Mouse (Mus musculus) frontal cortex, postnatal 36 days (tissue): ENCODE data around the gene Sema3g.
A peak's percentile ranks its signal among the peaks of the same experiment; 100 is the strongest.

ENCODE experiments used
- DNase-seq, 2 experiments: peaks; one replicate each; pipeline ENCODE4 v3.0.0; 2022; ENCODE audit warnings: low spot score in 2 of 2

The Sema3g gene

DNA sequence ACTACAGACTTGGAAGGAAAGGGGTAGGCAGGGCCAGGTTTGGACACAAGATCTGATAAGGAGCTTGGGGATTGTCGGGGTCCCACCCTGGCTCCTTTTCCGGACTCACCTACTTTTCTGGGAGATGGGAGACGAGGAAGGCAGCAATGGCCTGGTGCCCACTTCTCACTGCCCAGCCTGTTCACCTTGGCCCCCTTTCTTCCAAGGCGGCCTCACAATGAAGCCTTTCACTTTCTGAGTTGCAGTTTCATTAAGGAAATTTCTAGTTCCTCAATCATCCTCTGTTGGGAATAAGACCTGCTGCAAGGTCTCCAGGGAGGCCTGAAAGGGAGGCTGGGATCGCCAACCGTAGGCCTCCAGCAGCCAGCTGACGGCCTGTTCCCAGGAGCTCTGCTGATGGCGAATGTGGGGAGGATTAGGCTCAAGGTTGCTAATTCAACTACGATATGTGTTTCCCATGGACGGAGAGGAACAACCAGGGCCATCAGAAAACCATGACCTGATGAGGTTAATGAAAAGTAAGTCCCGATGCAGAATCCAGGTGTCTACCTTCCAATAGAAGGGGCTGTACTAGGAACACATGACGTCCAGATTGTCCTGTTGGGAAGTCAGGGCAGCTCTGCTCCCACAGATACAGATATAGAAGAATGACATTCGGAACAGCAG, 14.9 kb downstream of the Sema3g start:
- DNase-seq = no peak

DNA sequence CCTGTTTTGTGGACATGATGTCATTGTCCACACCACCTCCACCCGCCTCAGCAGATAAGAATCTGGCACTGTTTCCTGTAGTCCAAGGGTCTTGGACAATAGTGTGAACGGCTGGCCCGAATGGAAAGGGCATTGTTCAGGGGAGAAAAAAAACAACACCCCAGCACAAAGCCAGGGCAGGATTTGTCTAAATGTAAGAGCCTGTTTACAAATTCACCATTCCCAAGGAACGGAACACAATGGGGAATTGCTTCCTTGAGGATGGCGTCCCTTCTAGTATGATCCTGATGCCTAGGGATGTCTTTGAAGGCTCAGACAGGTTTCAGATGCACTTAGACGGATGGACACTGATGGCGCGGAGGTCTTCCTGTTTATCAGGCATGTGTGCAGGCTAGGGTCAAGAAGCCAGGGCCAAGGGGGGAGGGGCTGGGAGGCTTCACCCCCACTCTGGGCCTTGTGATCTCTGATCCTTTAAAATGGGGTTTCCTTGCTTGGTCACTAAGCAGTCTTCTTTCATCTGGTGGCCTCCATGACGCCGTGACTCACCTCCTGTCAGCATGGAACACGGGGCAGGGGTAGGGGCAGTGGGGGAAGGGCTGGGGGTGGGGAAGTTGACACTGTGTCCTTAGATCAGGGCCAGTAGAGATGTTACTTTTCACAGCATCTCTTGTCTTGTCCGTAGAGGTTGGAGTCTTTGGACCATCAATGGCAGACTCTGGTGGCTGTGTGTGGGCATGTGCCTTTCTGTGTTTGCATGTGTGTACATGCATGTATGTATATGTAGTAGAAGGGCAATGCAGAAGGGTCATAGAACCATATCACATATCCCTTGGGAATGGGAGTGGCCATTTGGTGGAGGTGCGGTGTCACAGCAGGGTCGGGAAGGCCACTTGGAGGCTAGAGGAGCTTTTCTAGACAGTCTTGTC, 15.7 kb downstream of the Sema3g start:
- no peak for DNase-seq

DNA sequence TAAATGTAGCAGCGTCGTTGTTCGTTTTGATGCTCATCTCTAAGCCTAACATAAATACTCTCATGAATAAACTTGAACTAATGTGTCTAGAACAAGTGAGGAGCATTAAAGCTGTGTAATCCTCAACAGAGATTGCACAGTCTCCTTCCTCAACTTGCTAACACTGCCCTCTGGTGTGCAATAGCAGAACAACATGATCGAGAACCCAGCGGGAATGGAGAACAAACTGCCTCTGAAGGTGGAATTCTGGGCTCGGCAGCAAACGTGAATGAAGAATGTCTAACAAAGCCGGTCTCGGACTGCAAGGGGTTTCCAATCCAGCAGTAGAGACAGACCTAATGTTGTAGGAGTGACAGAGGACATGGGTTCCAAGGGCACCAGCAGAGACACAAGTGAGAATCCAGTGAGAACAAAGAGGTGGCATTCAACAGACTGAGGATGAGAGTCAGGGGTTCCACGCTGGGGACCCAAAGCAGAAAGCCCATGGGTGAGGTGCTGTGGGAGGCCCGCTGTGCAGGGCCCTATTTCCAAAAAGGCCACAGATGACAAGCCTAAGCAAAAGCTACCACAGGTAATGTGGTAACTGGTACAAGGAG, 16.4 kb downstream of the Sema3g start:
- peak; percentile 83 to 87 for DNase-seq

DNA sequence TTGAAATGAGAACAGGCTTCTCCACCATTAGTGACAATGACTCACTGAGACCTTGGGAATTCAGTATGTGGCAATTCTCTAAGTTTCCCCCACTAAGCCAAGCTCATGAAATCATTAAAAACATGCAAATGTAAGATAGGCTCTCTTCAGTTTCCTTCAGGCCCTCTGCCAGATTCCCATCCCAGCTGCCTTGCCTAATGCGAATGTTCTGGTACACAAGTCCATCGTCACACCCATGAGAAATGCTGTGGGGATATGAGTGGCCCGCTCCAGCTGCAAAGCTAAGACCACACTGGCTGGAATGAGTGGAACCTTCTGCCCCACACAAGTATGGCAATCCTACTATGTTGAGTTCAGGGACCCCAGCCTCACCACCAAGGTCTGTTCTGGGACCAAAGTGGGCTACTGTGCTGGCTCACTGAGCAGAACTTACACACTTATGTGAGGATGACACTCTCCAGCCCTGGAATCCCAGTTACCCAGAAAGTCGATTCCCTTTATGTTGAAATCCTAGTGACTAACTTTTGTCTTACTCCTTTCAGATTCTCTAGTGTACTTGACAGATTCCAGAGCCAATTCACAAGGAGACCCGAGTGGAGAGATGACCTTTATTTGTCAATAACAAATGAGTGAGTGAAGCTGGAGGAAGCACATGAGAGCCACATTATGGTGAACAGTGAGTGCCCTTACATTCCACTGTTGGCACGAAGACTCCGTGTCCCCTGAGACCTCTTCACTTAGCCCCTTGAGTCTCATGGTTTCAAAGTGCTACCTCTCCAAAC, 19.6 kb downstream of the Sema3g start:
- no peak for DNase-seq

GRCm38 (mm10) chr14:31240528-31240927, 22.9 kb downstream of the Sema3g start:
- DNase-seq = no peak

DNA sequence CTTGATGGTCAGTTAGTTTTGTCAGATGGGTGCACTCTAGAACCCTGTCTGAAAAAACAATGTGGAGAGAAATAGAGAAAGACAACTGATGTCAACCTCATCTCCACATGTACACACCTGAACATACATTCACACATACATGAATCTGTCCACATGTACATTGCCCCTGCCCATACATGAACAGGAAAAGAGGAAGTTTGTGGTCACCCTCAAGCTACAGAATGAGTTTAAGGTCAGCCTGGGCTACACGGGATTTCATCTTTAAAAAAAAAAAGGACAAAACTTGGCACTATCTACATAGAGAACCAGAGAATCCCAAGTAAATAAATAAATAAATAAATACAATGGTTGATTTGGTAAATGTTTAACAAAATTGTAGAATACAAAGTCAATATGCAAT, 27.1 kb downstream of the Sema3g start:
- DNase-seq = no peak

DNA sequence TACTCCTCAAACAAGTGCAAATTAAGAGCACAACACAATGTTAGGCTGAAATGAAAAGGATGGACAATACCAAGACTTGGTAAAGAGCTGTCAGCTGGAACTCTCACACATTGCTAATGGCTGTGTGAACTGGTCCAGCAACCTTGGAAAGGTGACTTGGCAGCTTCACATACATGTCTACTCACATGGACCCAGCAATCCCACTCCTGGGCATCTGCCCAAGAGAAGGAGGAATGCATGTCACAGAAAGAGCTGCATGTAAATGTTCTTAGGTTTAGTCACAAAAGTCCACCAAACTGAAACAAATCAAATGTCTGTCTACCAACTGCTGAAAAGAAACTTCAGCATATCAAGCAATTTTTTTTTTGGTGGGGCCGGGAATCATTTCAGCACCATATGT, 28.3 kb downstream of the Sema3g start:
- no peak for DNase-seq

GRCm38 (mm10) chr14:31248396-31248795, 30.7 kb downstream of the Sema3g start:
- DNase-seq = no peak

DNA sequence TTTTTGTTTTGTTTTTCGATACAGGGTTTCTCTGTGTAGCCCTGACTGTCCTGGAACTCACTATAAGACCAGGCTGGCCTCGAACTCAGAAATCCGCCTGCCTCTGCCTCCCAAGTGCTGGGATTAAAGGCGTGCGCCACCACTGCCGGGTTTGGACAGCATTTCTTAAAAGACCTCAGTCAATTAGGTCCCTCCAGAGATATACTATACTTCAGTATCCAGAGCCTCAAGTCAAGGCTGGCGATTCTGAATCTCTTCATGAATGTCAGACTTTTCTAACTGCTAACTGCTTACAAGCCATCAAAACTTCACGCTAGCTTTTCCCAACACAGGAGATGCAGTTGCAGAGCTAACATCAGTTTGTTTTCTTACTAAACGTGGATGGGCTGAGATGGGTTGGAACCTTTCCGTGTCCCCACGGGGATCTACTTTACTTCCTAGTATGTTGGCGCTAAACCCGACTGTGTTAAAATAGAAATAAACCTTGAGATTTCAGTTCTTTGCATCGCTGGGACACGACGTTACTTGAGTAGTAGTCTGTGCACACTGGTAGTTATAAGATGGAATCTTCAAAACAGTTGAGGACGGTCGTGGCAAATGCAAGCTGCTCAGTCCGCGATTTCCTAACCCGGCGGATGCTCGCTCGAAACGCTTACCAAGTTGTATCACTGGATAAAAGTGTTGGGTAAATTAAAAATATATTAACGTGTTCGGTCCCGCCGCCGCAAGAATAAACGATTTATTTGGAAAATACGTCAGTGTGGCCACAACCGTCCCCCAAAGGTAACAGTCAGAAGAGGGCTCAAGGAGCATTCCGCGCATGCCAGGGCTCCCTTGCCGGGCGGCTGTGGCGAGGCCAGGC, 32.8 kb downstream of the Sema3g start:
- DNase-seq = no peak

- DNase-seq = peak; percentile 97
These were observed 33.5 kb downstream of the Sema3g start, which contains the start of the genes Phf7 and Bap1 for GRCm38 (mm10) chr14:31251084-31251604. Gene Phf7 (minus strand): TSS chr14:31251317. Gene Bap1 (plus strand): TSS chr14:31251450.

DNA sequence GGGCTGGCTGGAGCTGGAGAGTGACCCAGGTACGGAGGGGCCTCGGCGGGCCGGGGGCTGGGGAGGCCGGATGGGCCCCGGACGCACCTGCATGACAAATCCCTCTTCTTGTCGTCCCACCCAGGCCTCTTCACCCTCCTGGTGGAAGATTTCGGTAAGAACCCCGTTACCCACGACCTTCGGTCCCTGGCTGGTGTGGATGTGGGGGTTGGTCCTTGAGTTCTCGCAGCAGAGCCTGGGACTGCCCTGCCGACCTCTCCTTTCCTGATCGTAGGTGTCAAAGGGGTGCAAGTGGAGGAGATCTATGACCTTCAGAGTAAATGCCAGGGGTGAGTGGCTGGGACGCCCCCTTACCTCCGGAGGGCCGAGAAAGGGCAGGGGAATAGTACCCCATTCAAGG, 34.0 kb downstream of the Sema3g start:
- no peak for DNase-seq

DNA sequence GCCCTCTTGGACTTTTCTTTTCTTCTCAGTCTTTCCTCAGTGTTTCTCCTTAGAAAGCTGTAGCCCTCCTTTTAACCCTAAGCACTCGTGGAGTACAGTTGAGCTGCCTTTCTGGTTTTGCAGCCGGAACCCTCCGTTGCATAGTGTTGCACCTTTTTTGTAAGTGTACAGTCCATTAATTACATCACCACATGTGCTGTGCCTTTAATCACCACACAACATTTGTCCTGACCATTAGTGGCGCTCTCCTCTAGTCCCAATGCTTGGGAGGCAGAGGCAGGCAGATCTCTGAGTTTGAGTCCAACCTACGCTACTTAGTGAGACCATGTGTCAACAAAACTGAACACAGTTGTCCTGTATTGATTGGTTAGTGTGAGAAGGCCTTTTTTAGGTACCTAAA, 34.4 kb downstream of the Sema3g start:
- no peak for DNase-seq

- DNase-seq = no peak
These were observed 40.9 kb downstream of the Sema3g start for GRCm38 (mm10) chr14:31258476-31259050.

DNA sequence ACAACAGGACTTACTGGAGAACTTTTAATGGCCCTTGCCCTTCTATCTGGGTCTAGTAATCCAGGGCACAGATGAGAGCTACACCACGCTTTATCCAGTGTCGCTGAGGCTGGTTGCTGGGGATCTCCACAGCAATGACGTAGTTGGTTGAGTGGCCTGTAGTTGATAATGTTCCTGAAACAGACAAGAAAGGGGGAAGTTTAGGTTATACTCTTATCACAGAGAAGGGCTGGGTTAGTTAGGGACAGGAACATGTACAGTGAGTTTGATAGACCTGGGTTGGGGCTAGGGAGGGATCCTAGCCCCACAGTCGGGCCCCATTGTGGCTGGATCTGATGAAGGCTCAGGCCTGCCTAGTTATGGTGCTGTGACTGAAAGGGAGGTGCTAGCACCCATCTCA, 42.7 kb downstream of the Sema3g start:
- no peak for DNase-seq

DNA sequence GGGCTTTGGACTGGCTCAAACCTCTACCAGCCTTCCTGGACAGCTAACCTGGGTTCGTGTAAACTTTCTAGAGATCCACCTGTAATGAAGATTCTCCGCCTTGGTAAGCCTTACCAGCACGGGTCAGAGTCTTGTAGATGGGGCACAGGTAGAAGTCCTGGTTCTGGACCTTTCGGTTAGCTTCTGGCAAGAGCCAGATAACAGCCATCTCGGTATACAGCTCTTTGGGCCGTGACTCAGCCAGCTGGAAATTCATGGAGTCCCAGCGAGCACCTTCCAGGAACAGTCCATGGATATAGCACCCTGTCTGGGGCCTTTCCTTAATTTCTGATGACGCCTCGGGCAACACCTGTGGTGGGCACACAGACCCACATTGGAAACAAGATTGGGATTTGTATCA, 43.3 kb downstream of the Sema3g start:
- no peak for DNase-seq

DNA sequence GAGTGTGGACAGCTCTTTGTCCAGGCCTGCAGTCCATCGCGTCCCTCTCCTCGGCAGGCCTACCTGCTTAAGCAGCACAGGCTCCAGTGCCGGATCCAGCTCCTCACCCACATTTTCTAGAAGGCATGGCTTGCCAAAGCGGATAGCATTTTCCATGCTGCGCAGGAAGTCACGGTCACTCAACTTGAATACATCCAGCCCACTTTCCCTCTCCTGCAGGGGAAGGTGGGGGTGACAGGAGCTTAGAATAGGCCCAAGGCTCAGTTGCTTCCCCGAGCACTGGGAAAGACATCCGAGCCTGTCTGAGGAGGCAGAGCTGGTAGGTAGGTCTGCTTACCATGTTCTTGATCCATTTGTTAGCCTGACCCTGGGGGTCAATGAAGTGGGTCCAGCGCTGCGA, 50.0 kb downstream of the Sema3g start:
- peak; percentile 39 to 51 for DNase-seq

GRCm38 (mm10) chr14:31268301-31269001, 50.8 kb downstream of the Sema3g start:
- peak; percentile 66 to 79 for DNase-seq

DNA sequence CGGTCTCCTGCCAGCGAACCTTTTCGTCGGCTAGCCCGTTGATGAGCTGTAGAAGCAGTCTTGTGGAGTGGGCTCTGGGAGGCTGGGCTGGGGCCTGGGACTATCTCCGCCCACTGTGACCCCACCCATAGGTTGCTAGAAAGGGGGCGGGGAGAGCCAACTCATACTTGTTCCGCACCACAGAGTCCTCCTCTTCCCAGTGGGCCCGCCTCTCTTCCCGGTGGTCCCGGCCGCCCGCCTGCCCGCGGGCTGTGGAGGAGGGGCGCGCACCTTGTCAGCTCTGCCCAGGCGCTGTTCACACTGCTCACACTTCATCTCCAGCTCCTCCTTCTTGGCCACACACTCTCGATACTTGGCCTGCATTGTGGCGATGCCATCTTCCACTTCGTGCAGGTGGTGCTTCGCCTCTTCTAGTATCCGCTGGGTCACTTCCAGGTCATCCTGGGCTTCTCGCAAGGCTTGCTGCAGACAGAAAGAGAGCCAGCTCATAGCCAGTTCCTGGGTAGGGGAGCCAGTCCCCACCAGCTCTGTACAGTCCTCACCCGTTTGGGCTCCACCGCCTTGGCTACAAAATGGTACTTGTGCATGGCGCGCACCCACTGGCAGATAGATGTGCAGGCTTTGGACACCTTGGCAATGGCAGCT, 51.9 kb downstream of the Sema3g start:
- peak; percentile 34 to 38 for DNase-seq

- no peak for DNase-seq
These were observed 53.5 kb downstream of the Sema3g start for GRCm38 (mm10) chr14:31271121-31271520.
